Mouse (Mus musculus) midbrain, embryonic 16.5 days (tissue): ENCODE measurements at regions not wholly inside any gene's neighbourhood (a gene's known extent, or its start where the extent isn't known, plus 50 kb on each side); places are given as distances from the start of the nearest gene placed in this dataset.

Experiments used
- ATAC-seq: fragments of 200-750 bp; cut with Nextera tagmentation; 2 replicates; pipeline ENCODE4 v1.8.0; 2017; ENCODE audit warnings: moderate TSS enrichment
- H3K27ac ChIP-seq: fragments of 300-500 bp; sonication (generic); 2 replicates; pipeline ENCODE4 v1.5.1; 2014; ENCODE audit warnings: mild to moderate bottlenecking, low read length, mixed read lengths
- H3K27me3 ChIP-seq: fragments of 300-500 bp; sonication (generic); 2 replicates; pipeline ENCODE4 v1.6.1; 2014; ENCODE audit warnings: low read depth, low read length, mixed read lengths; ENCODE audit not compliant: control insufficient read depth, insufficient read depth
- H3K36me3 ChIP-seq: fragments of 300-500 bp; sonication (generic); 2 replicates; pipeline ENCODE4 v1.6.1; 2014; ENCODE audit warnings: mild to moderate bottlenecking, low read length, moderate library complexity, mixed read lengths; ENCODE audit not compliant: control insufficient read depth, insufficient read depth
- H3K4me1 ChIP-seq: fragments of 300-500 bp; sonication (generic); 2 replicates; pipeline ENCODE4 v1.6.1; 2014; ENCODE audit warnings: mild to moderate bottlenecking, low read length, mixed read lengths; ENCODE audit not compliant: control insufficient read depth, insufficient read depth
- H3K4me2 ChIP-seq: fragments of 300-500 bp; sonication (generic); 2 replicates; pipeline ENCODE4 v1.6.1; 2014; ENCODE audit warnings: mild to moderate bottlenecking, low read length, mixed read lengths
- H3K4me3 ChIP-seq: fragments of 300-500 bp; sonication (generic); 2 replicates; pipeline ENCODE4 v1.5.1; 2014; ENCODE audit warnings: low read depth, mild to moderate bottlenecking, low read length, moderate library complexity, mixed read lengths
- H3K9ac ChIP-seq: fragments of 300-500 bp; sonication (generic); 2 replicates; pipeline ENCODE4 v1.6.1; 2014; ENCODE audit warnings: low read depth, low read length, mixed read lengths
- H3K9me3 ChIP-seq: fragments of 300-500 bp; sonication (generic); replicated peaks from 2 replicates; pipeline ENCODE4 v1.6.1; 2014; ENCODE audit warnings: mild to moderate bottlenecking, low read length, mixed read lengths; ENCODE audit not compliant: control insufficient read depth, poor library complexity, severe bottlenecking
- WGBS: fragments of 180-500 bp; shearing (Covaris S2); extraction: QIAGEN DNeasy Blood & Tissue Kit; methylation state at CpG from one replicate; pipeline ENCODE4 v1.1.7; 2014; 5-methylcytosine and 5-hydroxymethylcytosine counted together

GRCm38 (mm10) chrX:140269742-140270457, 72.2 kb upstream of the Frmpd3 start:
- Histone ChIP-seq H3K4me3 (no peak overlapping the region), H3K27ac (no peak overlapping the region), H3K4me2 (no peak overlapping the region), H3K9me3 (no peaks in the 10 kb centered on the region), H3K4me1 (peaks cover 4% of the 10 kb centered on the region; the same call in 1 of the 2 replicates), H3K27me3 (peaks cover 6% of the 10 kb centered on the region), H3K36me3 (no peaks in the 10 kb centered on the region), H3K9ac (no peak overlapping the region)
- ATAC-seq: 0 out of 2 replicates have a peak, but pooled peaks have one; percentile 25
- WGBS: 47% methylated on average over 5 of the region's 5 CpGs

- peak overlapping the region; percentile 75 for H3K9ac ChIP-seq
- WGBS: 17% methylated on average over 28 of the region's 54 CpGs
- no peaks in the 10 kb centered on the region for H3K9me3 ChIP-seq
- H3K27me3 ChIP-seq: peaks cover 20% of the 10 kb centered on the region
- H3K4me3 ChIP-seq: peak overlapping the region; percentile 60
- no peaks in the 10 kb centered on the region for H3K36me3 ChIP-seq
- peak overlapping the region; percentile 79 for H3K27ac ChIP-seq
- H3K4me1 ChIP-seq: no peaks in the 10 kb centered on the region
- ATAC-seq: peak; percentile 69
- peak overlapping the region; percentile 55 for H3K4me2 ChIP-seq
Measured at GRCm38 (mm10) chrX:140277327-140277947, 64.6 kb upstream of the Frmpd3 start.

GRCm38 (mm10) chrX:140277978-140278729, 63.9 kb upstream of the Frmpd3 start:
- Histone ChIP-seq H3K36me3 (no peaks in the 10 kb centered on the region), H3K9me3 (no peaks in the 10 kb centered on the region), H3K4me1 (no peaks in the 10 kb centered on the region), H3K4me2 (peak overlapping the region; percentile 55), H3K27me3 (peaks cover 18% of the 10 kb centered on the region), H3K27ac (peak overlapping the region; percentile 79), H3K9ac (peak overlapping the region; percentile 75), H3K4me3 (peak overlapping the region; percentile 60)
- peak; percentile 65 for ATAC-seq
- 16% methylated on average over 32 of the region's 69 CpGs for WGBS

GRCm38 (mm10) chrX:140279266-140279665, 62.8 kb upstream of the Frmpd3 start:
- H3K27ac ChIP-seq: no peak overlapping the region
- H3K4me2 ChIP-seq: peak overlapping the region; percentile 55
- 15% methylated on average over 6 of the region's 6 CpGs for WGBS
- no peak for ATAC-seq
- peak overlapping the region; percentile 60 for H3K4me3 ChIP-seq
- no peaks in the 10 kb centered on the region for H3K9me3 ChIP-seq
- H3K27me3 ChIP-seq: peaks cover 16% of the 10 kb centered on the region
- H3K36me3 ChIP-seq: no peaks in the 10 kb centered on the region
- no peaks in the 10 kb centered on the region for H3K4me1 ChIP-seq
- H3K9ac ChIP-seq: 0 out of 2 replicates have a peak overlapping the region, but pooled peaks have one; percentile 34

- Histone ChIP-seq H3K27me3 (peaks cover 14% of the 10 kb centered on the region), H3K27ac (no peak overlapping the region), H3K9ac (no peak overlapping the region), H3K9me3 (no peaks in the 10 kb centered on the region), H3K4me2 (peak overlapping the region; percentile 48), H3K4me1 (no peaks in the 10 kb centered on the region), H3K36me3 (no peaks in the 10 kb centered on the region), H3K4me3 (peak overlapping the region; percentile 27)
- 23% methylated on average over 12 of the region's 12 CpGs for WGBS
- peak; percentile 34; the same call in 1 of the 2 replicates for ATAC-seq
Measured at GRCm38 (mm10) chrX:140280016-140280415, 62.0 kb upstream of the Frmpd3 start.
